Mouse (Mus musculus) bone marrow, adult 2 months (tissue): ENCODE measurements around the gene AA986860.

Experiments used
- CTCF ChIP-seq: fragments of 200-500 bp; IDR thresholded peaks from 2 replicates; pipeline ENCODE4 v1.5.1; 2011; ENCODE audit warnings: low read length, control low read depth; ENCODE audit not compliant: control insufficient read depth, insufficient read depth
- POLR2A ChIP-seq: fragments of 200-500 bp; IDR thresholded peaks from 2 replicates; pipeline ENCODE4 v1.6.1; 2011; ENCODE audit warnings: low read depth, mild to moderate bottlenecking, control low read depth, low read length, borderline replicate concordance; ENCODE audit not compliant: control insufficient read depth

- no peak for TF ChIP-seq CTCF
- no peak for TF ChIP-seq POLR2A
Observed at GRCm38 (mm10) chr1:130724206-130724605, 7.6 kb upstream of the AA986860 start.
